ENCODE assay signal across 8 mouse cellular contexts in genomic region chr16:29945376-29945890, GRCm38 (mm10).
DNase-seq lines count a peak whose midpoint lies in the region; ATAC-seq and TF ChIP-seq lines count a peak whose summit lies in the region.

No protein-coding gene starts in this region.

- peak; percentile 32 for DNase-seq in gastrocnemius, adult 18-20 months (ENCODE audit: low spot score)
- DNase-seq in gastrocnemius, postnatal 36 days, result no peak
- DNase-seq in kidney, postnatal 0 days (ENCODE audit: low spot score), result peak; percentile 41
- peak; percentile 24 for DNase-seq in yolk sac, embryonic 10.5 days (ENCODE audit: low spot score)
- no peak for DNase-seq in cerebellum, postnatal 36 days

- H3K4me3 ChIP-seq in cortical plate, adult 2 months (ENCODE audit: insufficient read depth, low read length), result peak overlapping the region; percentile 9; the same call in 1 of the 2 replicates
- H3K4me3 ChIP-seq in heart, embryonic 14.5 days (ENCODE audit: control insufficient read depth in 1 of 2, insufficient read depth in 1 of 2, low read depth in 1 of 2, low read length in 2 of 2), result peak overlapping the region; percentile 41
- peak overlapping the region; percentile 23; the same call in 1 of the 2 replicates for H3K4me3 ChIP-seq in kidney, postnatal 0 days (replicated peaks; ENCODE audit: low read depth, low read length)

- no peak for ATAC-seq in heart, embryonic 14.5 days (ENCODE audit: insufficient number of reproducible peaks, insufficient read depth, low FRiP score, low read depth)
- no peak; the same call in 1 of the 2 replicates for ATAC-seq in kidney, postnatal 0 days (replicated peaks; ENCODE audit: low FRiP score, low read depth)
- peak; percentile 86 for ATAC-seq in megakaryocyte, adult 5-6 weeks (ENCODE audit: poor library complexity, severe bottlenecking)

- no peaks in the 10 kb centered on the region for H3K36me3 ChIP-seq in heart, embryonic 14.5 days (ENCODE audit: control insufficient read depth, insufficient read depth, low read length)
- H3K36me3 ChIP-seq in kidney, postnatal 0 days (ENCODE audit: insufficient read depth, low read length), result no peaks in the 10 kb centered on the region

- H3K9me3 ChIP-seq in heart, embryonic 14.5 days (ENCODE audit: control insufficient read depth, low read length), result no peaks in the 10 kb centered on the region
- H3K9me3 ChIP-seq in kidney, postnatal 0 days (replicated peaks; ENCODE audit: low read length), result no peaks in the 10 kb centered on the region

- H3K27ac ChIP-seq in cortical plate, adult 2 months (ENCODE audit: insufficient read depth, low read length), result no peak overlapping the region
- H3K27ac ChIP-seq in heart, embryonic 14.5 days (replicated peaks in 1 of 2; ENCODE audit: control insufficient read depth in 1 of 2, insufficient read depth in 1 of 2, low read depth in 2 of 2, low read length in 2 of 2), result peak overlapping the region; percentile 88 to 97
- peak overlapping the region; percentile 86 for H3K27ac ChIP-seq in kidney, postnatal 0 days

- H3K4me1 ChIP-seq in cortical plate, adult 2 months (ENCODE audit: control insufficient read depth, insufficient read depth, low read length), result no peaks in the 10 kb centered on the region
- H3K4me1 ChIP-seq in heart, embryonic 14.5 days (ENCODE audit: control insufficient read depth in 2 of 2, insufficient read depth in 2 of 2, low read length in 2 of 2), result peaks cover 21 to 29% of the 10 kb centered on the region in 2 experiments
- peaks cover 18% of the 10 kb centered on the region for H3K4me1 ChIP-seq in kidney, postnatal 0 days (replicated peaks; ENCODE audit: insufficient read depth, low read length)

- H3K4me2 ChIP-seq in heart, embryonic 14.5 days (ENCODE audit: low read length), result peak overlapping the region; percentile 76
- peak overlapping the region; percentile 65 for H3K4me2 ChIP-seq in kidney, postnatal 0 days (ENCODE audit: low read length)

- no peaks in the 10 kb centered on the region for H3K27me3 ChIP-seq in heart, embryonic 14.5 days (ENCODE audit: control insufficient read depth, insufficient read depth, low read length)
- H3K27me3 ChIP-seq in kidney, postnatal 0 days (ENCODE audit: insufficient read depth, low read length), result no peaks in the 10 kb centered on the region

- no peak for TF ChIP-seq POLR2A in cortical plate, adult 2 months (IDR thresholded peaks at IDR 0.05; ENCODE audit: extremely low read depth, insufficient read depth, low read length)

- H3K9ac ChIP-seq in heart, embryonic 14.5 days (ENCODE audit: low read length), result peak overlapping the region; percentile 72
- H3K9ac ChIP-seq in kidney, postnatal 0 days (ENCODE audit: low read depth, low read length), result peak overlapping the region; percentile 54

- intact Hi-C loops in gastrocnemius, postnatal 36 days (cut with DNase I), result loop anchor here (2.0 kb wide), 1 partner anchor 119 kb away; the partner anchor contains the start of gene Hes1

- no peak for TF ChIP-seq CTCF in cortical plate, adult 2 months (IDR thresholded peaks at IDR 0.05; ENCODE audit: extremely low read depth, insufficient read depth, low read length)
- no peak for TF ChIP-seq CTCF in kidney, postnatal 0 days (IDR thresholded peaks at IDR 0.05; ENCODE audit: low read depth)

- 3% methylated on average over 9 of the region's 9 CpGs for WGBS in heart, embryonic 14.5 days
- 2% methylated on average over 9 of the region's 9 CpGs for WGBS in kidney, postnatal 0 days

Comparison
In these comparisons a context has a peak if more than half of its experiments do, and no peak if none do; other contexts are left out.
1. DNase-seq: peak in gastrocnemius, adult 18-20 months (single experiment), kidney, postnatal 0 days (single experiment) and yolk sac, embryonic 10.5 days (single experiment); none in gastrocnemius, postnatal 36 days (0 of 2) and cerebellum, postnatal 36 days (0 of 2).
2. Peak in every context shown above with its lines, with median percentiles within 50 percentile points of each other: H3K4me3 ChIP-seq.